Mouse (Mus musculus): ENCODE results near the gene Chd2. TPM values are rescaled to one million over a fixed set of nuclear protein-coding genes. Genes with fewer than 3 reads are reported as not detected.

Gene Chd2
- polyA plus RNA-seq, 1 experiment, result 96.4 TPM

- Histone ChIP-seq H3K4me1 (ENCODE audit: control insufficient read depth, insufficient read depth, low read length) (no peaks in the 10 kb centered on the region), H3K27ac (ENCODE audit: control insufficient read depth, insufficient read depth, low read depth, low read length, poor library complexity) (no peak overlapping the region; the same call in 1 of the 2 replicates), H3K4me3 (replicated peaks; ENCODE audit: control insufficient read depth, low read depth, low read length) (no peak overlapping the region)
- TF ChIP-seq POLR2A (IDR thresholded peaks at IDR 0.05; ENCODE audit: borderline replicate concordance, control insufficient read depth, low read depth, low read length) (no peak), CTCF (IDR thresholded peaks at IDR 0.05; ENCODE audit: control insufficient read depth, insufficient read depth, low read length) (no peak)
- WGBS, result 1% methylated on average over 39 of the region's 39 CpGs
These were observed 149.9 kb downstream of the Chd2 start for GRCm38 (mm10) chr7:73391518-73392321.

- TF ChIP-seq POLR2A (IDR thresholded peaks at IDR 0.05; ENCODE audit: borderline replicate concordance, control insufficient read depth, low read depth, low read length) (no peak), CTCF (IDR thresholded peaks at IDR 0.05; ENCODE audit: control insufficient read depth, insufficient read depth, low read length) (no peak)
- WGBS, result 1% methylated on average over 30 of the region's 42 CpGs
- Histone ChIP-seq H3K4me3 (replicated peaks; ENCODE audit: control insufficient read depth, low read depth, low read length) (no peak overlapping the region), H3K27ac (ENCODE audit: control insufficient read depth, insufficient read depth, low read depth, low read length, poor library complexity) (no peak overlapping the region; the same call in 1 of the 2 replicates), H3K4me1 (ENCODE audit: control insufficient read depth, insufficient read depth, low read length) (no peaks in the 10 kb centered on the region)
These were observed 150.6 kb downstream of the Chd2 start for GRCm38 (mm10) chr7:73391002-73391517.

- Histone ChIP-seq H3K27ac (ENCODE audit: control insufficient read depth, insufficient read depth, low read depth, low read length, poor library complexity) (no peak overlapping the region; the same call in 1 of the 2 replicates), H3K4me3 (replicated peaks; ENCODE audit: control insufficient read depth, low read depth, low read length) (no peak overlapping the region), H3K4me1 (ENCODE audit: control insufficient read depth, insufficient read depth, low read length) (no peaks in the 10 kb centered on the region)
- WGBS, result 8% methylated on average over 18 of the region's 18 CpGs
- TF ChIP-seq CTCF (IDR thresholded peaks at IDR 0.05; ENCODE audit: control insufficient read depth, insufficient read depth, low read length) (no peak), POLR2A (IDR thresholded peaks at IDR 0.05; ENCODE audit: borderline replicate concordance, control insufficient read depth, low read depth, low read length) (no peak)
These were observed 151.1 kb downstream of the Chd2 start for GRCm38 (mm10) chr7:73390426-73391001.

GRCm38 (mm10) chr7:73389871-73390294 is 151.7 kb downstream of the Chd2 start:
- Histone ChIP-seq H3K27ac (ENCODE audit: control insufficient read depth, insufficient read depth, low read depth, low read length, poor library complexity) (no peak overlapping the region), H3K4me1 (ENCODE audit: control insufficient read depth, insufficient read depth, low read length) (no peaks in the 10 kb centered on the region), H3K4me3 (replicated peaks; ENCODE audit: control insufficient read depth, low read depth, low read length) (no peak overlapping the region)
- TF ChIP-seq POLR2A (IDR thresholded peaks at IDR 0.05; ENCODE audit: borderline replicate concordance, control insufficient read depth, low read depth, low read length), result no peak
- no peak for TF ChIP-seq CTCF (IDR thresholded peaks at IDR 0.05; ENCODE audit: control insufficient read depth, insufficient read depth, low read length)
- 7% methylated on average over 15 of the region's 15 CpGs for WGBS

- WGBS, result 17% methylated on average over 9 of the region's 9 CpGs
- no peaks in the 10 kb centered on the region for H3K4me1 ChIP-seq (ENCODE audit: control insufficient read depth, insufficient read depth, low read length)
- H3K4me3 ChIP-seq (replicated peaks; ENCODE audit: control insufficient read depth, low read depth, low read length), result no peak overlapping the region
- H3K27ac ChIP-seq (ENCODE audit: control insufficient read depth, insufficient read depth, low read depth, low read length, poor library complexity), result no peak overlapping the region
- TF ChIP-seq POLR2A (IDR thresholded peaks at IDR 0.05; ENCODE audit: borderline replicate concordance, control insufficient read depth, low read depth, low read length) (no peak), CTCF (IDR thresholded peaks at IDR 0.05; ENCODE audit: control insufficient read depth, insufficient read depth, low read length) (no peak)
These were observed 152.2 kb downstream of the Chd2 start for GRCm38 (mm10) chr7:73389419-73389818.

GRCm38 (mm10) chr7:73388866-73389265 is 152.8 kb downstream of the Chd2 start:
- WGBS, result 69% methylated on average over 2 of the region's 2 CpGs
- H3K4me1 ChIP-seq (ENCODE audit: control insufficient read depth, insufficient read depth, low read length), result no peaks in the 10 kb centered on the region

GRCm38 (mm10) chr7:73382843-73383242 is 158.8 kb downstream of the Chd2 start:
- no peak for TF ChIP-seq CTCF (IDR thresholded peaks at IDR 0.05; ENCODE audit: control insufficient read depth, insufficient read depth, low read length)
- no peak for TF ChIP-seq POLR2A (IDR thresholded peaks at IDR 0.05; ENCODE audit: borderline replicate concordance, control insufficient read depth, low read depth, low read length)

More at GRCm38 (mm10) chr7:73388866-73389265, 152.8 kb downstream of the Chd2 start:
- TF ChIP-seq POLR2A (IDR thresholded peaks at IDR 0.05; ENCODE audit: borderline replicate concordance, control insufficient read depth, low read depth, low read length), result no peak
- TF ChIP-seq CTCF (IDR thresholded peaks at IDR 0.05; ENCODE audit: control insufficient read depth, insufficient read depth, low read length), result no peak
- H3K4me3 ChIP-seq (replicated peaks; ENCODE audit: control insufficient read depth, low read depth, low read length), result no peak overlapping the region
- no peak overlapping the region for H3K27ac ChIP-seq (ENCODE audit: control insufficient read depth, insufficient read depth, low read depth, low read length, poor library complexity)

GRCm38 (mm10) chr7:73378034-73378433 is 163.6 kb downstream of the Chd2 start:
- no peak for TF ChIP-seq POLR2A (IDR thresholded peaks at IDR 0.05; ENCODE audit: borderline replicate concordance, control insufficient read depth, low read depth, low read length)
- no peak for TF ChIP-seq CTCF (IDR thresholded peaks at IDR 0.05; ENCODE audit: control insufficient read depth, insufficient read depth, low read length)
- H3K4me3 ChIP-seq (replicated peaks; ENCODE audit: control insufficient read depth, low read depth, low read length), result no peak overlapping the region
- H3K4me1 ChIP-seq (ENCODE audit: control insufficient read depth, insufficient read depth, low read length), result no peaks in the 10 kb centered on the region
- WGBS, result 70% methylated on average over 6 of the region's 6 CpGs
- H3K27ac ChIP-seq (ENCODE audit: control insufficient read depth, insufficient read depth, low read depth, low read length, poor library complexity), result no peak overlapping the region

More at GRCm38 (mm10) chr7:73382843-73383242, 158.8 kb downstream of the Chd2 start:
- no peak overlapping the region for H3K4me3 ChIP-seq (replicated peaks; ENCODE audit: control insufficient read depth, low read depth, low read length)
- H3K4me1 ChIP-seq (ENCODE audit: control insufficient read depth, insufficient read depth, low read length), result no peaks in the 10 kb centered on the region
- WGBS, result 74% methylated on average over 7 of the region's 7 CpGs
- no peak overlapping the region for H3K27ac ChIP-seq (ENCODE audit: control insufficient read depth, insufficient read depth, low read depth, low read length, poor library complexity)
